Mouse (Mus musculus) myocyte (in vitro differentiated cells): ENCODE measurements at regions not wholly inside any gene's neighbourhood (a gene's known extent, or its start where the extent isn't known, plus 50 kb on each side); places are given as distances from the start of the nearest gene placed in this dataset.

Experiments used
- H3K27me3 ChIP-seq: one replicate; pipeline ENCODE4 v1.6.1; 2011; ENCODE audit not compliant: control insufficient read depth, insufficient read depth, insufficient read length
- H3K36me3 ChIP-seq: one replicate; pipeline ENCODE4 v1.6.1; 2011; ENCODE audit not compliant: control insufficient read depth, insufficient read depth
- H3K4me2 ChIP-seq: one replicate; pipeline ENCODE4 v1.6.1; 2011; ENCODE audit warnings: low read depth, control low read depth
- H3K4me3 ChIP-seq: one replicate; pipeline ENCODE4 v1.5.1; 2011; ENCODE audit warnings: mild to moderate bottlenecking, control low read depth, moderate library complexity
- H3K79me2 ChIP-seq: one replicate; pipeline ENCODE4 v1.6.1; 2011; ENCODE audit not compliant: control insufficient read depth, insufficient read depth
- H3ac ChIP-seq: one replicate; pipeline ENCODE4 v1.6.1; 2011; ENCODE audit not compliant: control insufficient read depth, insufficient read length
- CEBPB ChIP-seq: IDR thresholded peaks from 2 replicates; pipeline ENCODE4 v1.6.1; 2011; ENCODE audit warnings: mild to moderate bottlenecking, moderate library complexity; ENCODE audit not compliant: poor library complexity, insufficient read depth, severe bottlenecking
- E2F4 ChIP-seq: IDR thresholded peaks from one replicate; pipeline ENCODE4 v1.6.1; 2011; ENCODE audit warnings: mild to moderate bottlenecking, control low read depth, moderate library complexity; ENCODE audit not compliant: insufficient read depth
- MAX ChIP-seq: IDR thresholded peaks from one replicate; pipeline ENCODE4 v1.6.1; 2011; ENCODE audit warnings: low read depth, mild to moderate bottlenecking, control low read depth
- MYOD1 ChIP-seq, 3 experiments: IDR thresholded peaks; one replicate each; pipeline ENCODE4 v1.6.1; 2011; ENCODE audit warnings: control low read depth in 2 of 3, low read depth in 2 of 3, mild to moderate bottlenecking in 2 of 3, moderate library complexity in 1 of 3; ENCODE audit not compliant: insufficient read length in 2 of 3, control insufficient read depth in 1 of 3
- MYOG ChIP-seq, 3 experiments: IDR thresholded peaks; one replicate each; pipeline ENCODE4 v1.6.1; 2011; ENCODE audit warnings: control low read depth in 2 of 3, low read depth in 2 of 3, mild to moderate bottlenecking in 2 of 3; ENCODE audit not compliant: insufficient read length in 2 of 3, control insufficient read depth in 1 of 3, insufficient read depth in 1 of 3
- POLR2A ChIP-seq: IDR thresholded peaks from one replicate; pipeline ENCODE4 v1.6.1; 2011; ENCODE audit warnings: low read depth, mild to moderate bottlenecking, control low read depth, moderate library complexity; ENCODE audit not compliant: insufficient read length
- POLR2AphosphoS2 ChIP-seq: IDR thresholded peaks from one replicate; pipeline ENCODE4 v1.6.1; 2011; ENCODE audit warnings: low read depth, control low read depth; ENCODE audit not compliant: insufficient read length
- REST ChIP-seq: IDR thresholded peaks from one replicate; pipeline ENCODE4 v1.6.1; 2011; ENCODE audit warnings: mild to moderate bottlenecking, control low read depth, moderate library complexity; ENCODE audit not compliant: insufficient read depth, insufficient read length
- SRF ChIP-seq: IDR thresholded peaks from one replicate; pipeline ENCODE4 v1.6.1; 2011; ENCODE audit warnings: low read depth; ENCODE audit not compliant: control insufficient read depth, insufficient read length
- TCF12 ChIP-seq: IDR thresholded peaks from one replicate; pipeline ENCODE4 v1.6.1; 2011; ENCODE audit warnings: mild to moderate bottlenecking, control low read depth; ENCODE audit not compliant: poor library complexity, insufficient read depth, severe bottlenecking
- TCF3 ChIP-seq: IDR thresholded peaks from one replicate; pipeline ENCODE4 v1.6.1; 2011; ENCODE audit warnings: low read depth, control low read depth; ENCODE audit not compliant: insufficient read length
- USF1 ChIP-seq: IDR thresholded peaks from one replicate; pipeline ENCODE4 v1.6.1; 2011; ENCODE audit warnings: low read depth, mild to moderate bottlenecking, control low read depth, moderate library complexity

- Histone ChIP-seq H3K36me3 (no peaks in the 10 kb centered on the region), H3ac (no peak overlapping the region), H3K4me3 (no peak overlapping the region), H3K79me2 (no peaks in the 10 kb centered on the region), H3K4me2 (no peak overlapping the region), H3K27me3 (no peaks in the 10 kb centered on the region)
- TF ChIP-seq USF1 (no peak), MYOG (IDR thresholded peaks at IDR 0.05; ENCODE audit: control insufficient read depth in 1 of 3, insufficient read depth in 1 of 3, insufficient read length in 2 of 3, low read depth in 2 of 3) (no peak), E2F4 (no peak), POLR2AphosphoS2 (no peak), TCF12 (no peak), MYOD1 (IDR thresholded peaks at IDR 0.05; ENCODE audit: control insufficient read depth in 1 of 3, insufficient read length in 2 of 3, low read depth in 2 of 3) (no peak), TCF3 (no peak), SRF (no peak), REST (no peak), MAX (no peak), CEBPB (no peak), POLR2A (no peak)
Measured at GRCm38 (mm10) chr16:74649207-74649606, 237.6 kb upstream of the Robo2 start.

DNA sequence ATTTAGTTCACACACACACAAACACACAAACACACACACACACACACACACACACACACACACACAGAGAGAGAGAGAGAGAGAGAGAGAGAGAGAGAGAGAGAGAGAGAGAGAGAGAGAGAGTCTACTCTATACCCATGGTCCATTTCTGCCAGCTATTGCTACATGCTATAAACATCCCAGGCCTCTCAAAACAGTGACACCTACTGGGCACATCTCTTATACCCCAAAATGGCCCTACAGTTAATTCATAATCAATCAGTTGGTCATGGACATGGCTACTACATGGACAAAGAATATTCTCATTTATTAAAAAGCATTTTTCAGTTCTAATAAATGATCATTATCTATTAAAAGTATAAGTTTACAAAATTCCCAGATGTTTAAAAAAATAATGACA lies 236.8 kb upstream of the Robo2 start:
- H3K36me3 ChIP-seq: no peaks in the 10 kb centered on the region
- H3K4me2 ChIP-seq: no peak overlapping the region
- H3K79me2 ChIP-seq: no peaks in the 10 kb centered on the region
- H3K27me3 ChIP-seq: no peaks in the 10 kb centered on the region
- TF ChIP-seq MYOD1 (IDR thresholded peaks at IDR 0.05; ENCODE audit: control insufficient read depth in 1 of 3, insufficient read length in 2 of 3, low read depth in 2 of 3) (no peak), TCF3 (no peak), SRF (no peak), CEBPB (no peak), TCF12 (no peak), POLR2AphosphoS2 (no peak), USF1 (no peak), E2F4 (no peak), MYOG (IDR thresholded peaks at IDR 0.05; ENCODE audit: control insufficient read depth in 1 of 3, insufficient read depth in 1 of 3, insufficient read length in 2 of 3, low read depth in 2 of 3) (no peak), MAX (no peak), POLR2A (no peak), REST (no peak)
- H3K4me3 ChIP-seq: no peak overlapping the region
- no peak overlapping the region for H3ac ChIP-seq

DNA sequence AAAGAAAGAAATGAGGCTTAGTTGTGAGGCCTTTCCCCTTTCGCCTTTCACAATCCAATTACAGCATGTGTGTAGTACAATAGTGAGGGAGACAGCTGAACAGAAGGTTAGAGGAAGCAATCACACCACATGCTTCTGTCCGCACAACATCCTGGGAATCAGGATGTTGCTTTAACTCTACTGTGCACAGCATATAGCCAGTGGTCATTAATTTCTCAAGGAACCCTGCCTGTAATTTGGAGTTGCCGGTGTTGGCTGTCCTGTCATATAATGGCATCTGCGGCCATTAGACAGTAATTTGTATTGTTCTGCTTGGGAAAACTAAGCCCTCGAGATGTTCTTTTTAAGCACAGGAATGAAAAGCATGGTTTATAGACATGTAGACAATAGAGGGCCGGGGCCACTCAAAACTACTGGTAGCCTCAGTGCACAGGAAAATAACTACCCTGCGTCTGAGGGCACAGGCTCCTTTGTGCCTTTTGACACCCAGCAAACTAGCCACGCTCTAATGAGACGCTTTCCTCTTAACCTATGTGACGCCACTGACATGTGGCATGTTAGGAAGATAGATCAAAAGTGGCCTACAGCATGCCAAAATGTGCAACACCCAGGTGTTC lies 233.2 kb upstream of the Robo2 start:
- TF ChIP-seq USF1 (no peak), MAX (no peak), E2F4 (no peak), REST (no peak), POLR2AphosphoS2 (no peak), MYOG (IDR thresholded peaks at IDR 0.05; ENCODE audit: control insufficient read depth in 1 of 3, insufficient read depth in 1 of 3, insufficient read length in 2 of 3, low read depth in 2 of 3) (no peak), POLR2A (no peak), TCF3 (no peak), SRF (no peak), TCF12 (no peak)
- Histone ChIP-seq H3K79me2 (no peaks in the 10 kb centered on the region), H3K4me2 (no peak overlapping the region), H3K4me3 (no peak overlapping the region), H3K36me3 (no peaks in the 10 kb centered on the region), H3ac (no peak overlapping the region), H3K27me3 (no peaks in the 10 kb centered on the region)

DNA sequence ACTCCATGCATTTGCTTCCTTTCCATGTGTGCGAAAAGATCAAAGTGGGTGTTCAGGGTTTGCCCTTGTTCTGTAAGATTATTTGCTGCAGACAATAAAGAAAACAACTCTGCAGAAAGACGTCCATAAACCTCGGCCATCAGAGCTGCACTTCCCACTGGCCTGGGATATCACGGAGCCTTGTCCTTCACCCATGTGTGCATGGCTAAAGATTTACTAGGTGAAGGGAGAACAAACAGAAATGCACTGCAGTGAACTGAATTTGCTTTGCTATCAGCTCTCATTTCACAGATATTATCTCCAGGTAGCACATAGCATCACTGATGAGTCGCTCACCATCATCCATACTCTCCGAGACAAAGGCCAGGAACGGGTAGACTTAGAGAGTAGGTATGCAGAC lies 228.2 kb upstream of the Robo2 start:
- no peak overlapping the region for H3K4me2 ChIP-seq
- no peak overlapping the region for H3K4me3 ChIP-seq
- no peaks in the 10 kb centered on the region for H3K79me2 ChIP-seq
- no peaks in the 10 kb centered on the region for H3K36me3 ChIP-seq
- H3K27me3 ChIP-seq: no peaks in the 10 kb centered on the region
- no peak overlapping the region for H3ac ChIP-seq
- TF ChIP-seq REST: no peak
- no peak for TF ChIP-seq MYOD1 (IDR thresholded peaks at IDR 0.05; ENCODE audit: control insufficient read depth in 1 of 3, insufficient read length in 2 of 3, low read depth in 2 of 3)
- no peak for TF ChIP-seq POLR2A
- no peak for TF ChIP-seq TCF12
- TF ChIP-seq CEBPB: no peak
- TF ChIP-seq MYOG (IDR thresholded peaks at IDR 0.05; ENCODE audit: control insufficient read depth in 1 of 3, insufficient read depth in 1 of 3, insufficient read length in 2 of 3, low read depth in 2 of 3): no peak
- no peak for TF ChIP-seq POLR2AphosphoS2
- no peak for TF ChIP-seq TCF3
- TF ChIP-seq SRF: no peak
- no peak for TF ChIP-seq E2F4
- no peak for TF ChIP-seq USF1
- TF ChIP-seq MAX: no peak

- Histone ChIP-seq H3K79me2 (no peaks in the 10 kb centered on the region), H3ac (no peak overlapping the region), H3K36me3 (no peaks in the 10 kb centered on the region), H3K4me3 (no peak overlapping the region), H3K4me2 (no peak overlapping the region), H3K27me3 (no peaks in the 10 kb centered on the region)
- no peak for TF ChIP-seq TCF12
- TF ChIP-seq SRF: no peak
- no peak for TF ChIP-seq USF1
- no peak for TF ChIP-seq MAX
- TF ChIP-seq POLR2AphosphoS2: no peak
Measured at GRCm38 (mm10) chr16:74637638-74638037, 226.0 kb upstream of the Robo2 start.
